Mouse (Mus musculus) ES-Bruce4 (cell line): ENCODE measurements around the gene Kcnk12. TPM values are rescaled to one million over a fixed set of nuclear protein-coding genes. Genes with fewer than 3 reads are reported as not detected.

Experiments used
- H3K27ac ChIP-seq: 2 replicates; pipeline ENCODE4 v1.5.1; 2012; ENCODE audit warnings: low read length, inconsistent platforms; ENCODE audit not compliant: insufficient read depth
- H3K27me3 ChIP-seq: 2 replicates; pipeline ENCODE4 v1.6.1; 2012; ENCODE audit warnings: mild to moderate bottlenecking, low read length, inconsistent platforms; ENCODE audit not compliant: control insufficient read depth, poor library complexity, insufficient read depth, severe bottlenecking
- H3K36me3 ChIP-seq: 2 replicates; pipeline ENCODE4 v1.6.1; 2012; ENCODE audit warnings: inconsistent platforms, mild to moderate bottlenecking, low read length, moderate library complexity; ENCODE audit not compliant: control insufficient read depth, poor library complexity, insufficient read depth, severe bottlenecking
- H3K4me1 ChIP-seq: one replicate; pipeline ENCODE4 v1.8.1; 2011; ENCODE audit warnings: low read length; ENCODE audit not compliant: control insufficient read depth, insufficient read depth
- H3K4me3 ChIP-seq: 2 replicates; pipeline ENCODE4 v1.5.1; 2011; ENCODE audit warnings: low read depth, mild to moderate bottlenecking, low read length
- H3K9ac ChIP-seq: 2 replicates; pipeline ENCODE4 v1.6.1; 2012; ENCODE audit warnings: low read depth, mild to moderate bottlenecking, inconsistent platforms; ENCODE audit not compliant: poor library complexity, severe bottlenecking
- H3K9me3 ChIP-seq: replicated peaks from 2 replicates; pipeline ENCODE4 v1.6.1; 2012; ENCODE audit warnings: mild to moderate bottlenecking, low read length, inconsistent platforms; ENCODE audit not compliant: control insufficient read depth, poor library complexity, insufficient read depth, severe bottlenecking
- CTCF ChIP-seq: IDR thresholded peaks from one replicate; pipeline ENCODE4 v1.8.1; 2011; ENCODE audit warnings: low read depth, low read length
- EP300 ChIP-seq: IDR thresholded peaks from 2 replicates; pipeline ENCODE4 v1.6.1; 2011; ENCODE audit warnings: low read depth, low read length; ENCODE audit not compliant: insufficient read depth
- POLR2A ChIP-seq: IDR thresholded peaks from one replicate; pipeline ENCODE4 v1.8.1; 2011; ENCODE audit warnings: low read length; ENCODE audit not compliant: insufficient read depth
- polyA plus RNA-seq: library from polyadenylated mRNA; stranded (reverse); fragments of >200 nt; gene quantifications from 2 replicates; pipeline ENCODE4 v1.2.4, GENCODE M21; 2011; ENCODE audit warnings: low read depth; ENCODE audit not compliant: missing spikeins, insufficient read depth, insufficient read length

The Kcnk12 gene
- polyA plus RNA-seq = 0.33 TPM in 1 of 2 replicates, not detected in the other

DNA sequence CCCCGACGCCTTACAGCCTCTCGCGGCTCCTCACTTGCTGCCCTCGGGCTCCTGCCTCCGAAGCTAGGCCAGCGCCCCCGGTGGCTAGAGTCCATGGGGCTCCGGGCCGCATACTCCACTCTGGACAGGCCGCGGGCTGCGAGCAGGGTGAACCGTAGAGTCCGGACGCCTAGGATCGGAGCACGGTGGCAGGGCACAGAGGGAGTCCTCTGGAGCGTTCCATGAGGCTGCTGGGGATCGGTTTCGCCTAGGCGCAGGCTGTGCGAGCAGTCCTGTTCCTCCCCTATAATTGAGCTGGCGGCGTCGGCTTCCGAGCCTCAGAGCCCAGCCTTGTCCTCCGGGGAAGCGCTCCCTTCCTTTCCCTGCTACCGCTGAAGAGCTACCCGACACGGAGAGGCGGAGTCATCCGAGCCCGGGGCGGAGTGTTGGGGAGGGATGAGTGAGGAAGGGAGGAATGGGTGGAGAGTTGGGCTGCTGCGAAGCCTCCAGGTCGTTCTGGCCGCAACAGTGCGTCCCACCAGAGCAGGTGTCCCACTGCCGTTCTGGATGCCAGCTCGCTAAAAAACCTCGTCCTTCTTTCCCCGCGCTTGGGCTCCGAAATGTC lies at the start of gene Kcnk12:
TSS of gene Kcnk12 (minus strand) at position 307 of the 604 bp plus-strand sequence.
- peak within 1 kb of the TSS; percentile 71 for H3K4me3 ChIP-seq
- H3K9me3 ChIP-seq = no peaks in the 10 kb centered on the region
- H3K27ac ChIP-seq = no peak within 1 kb of the TSS
- H3K4me1 ChIP-seq = no peaks in the 10 kb centered on the region
- peaks cover 13% of the 10 kb centered on the region for H3K27me3 ChIP-seq
- peak within 1 kb of the TSS; percentile 64 for H3K9ac ChIP-seq
- TF ChIP-seq CTCF (no peak), EP300 (no peak), POLR2A (no peak)
- H3K36me3 ChIP-seq = no peaks in the 10 kb centered on the region

DNA sequence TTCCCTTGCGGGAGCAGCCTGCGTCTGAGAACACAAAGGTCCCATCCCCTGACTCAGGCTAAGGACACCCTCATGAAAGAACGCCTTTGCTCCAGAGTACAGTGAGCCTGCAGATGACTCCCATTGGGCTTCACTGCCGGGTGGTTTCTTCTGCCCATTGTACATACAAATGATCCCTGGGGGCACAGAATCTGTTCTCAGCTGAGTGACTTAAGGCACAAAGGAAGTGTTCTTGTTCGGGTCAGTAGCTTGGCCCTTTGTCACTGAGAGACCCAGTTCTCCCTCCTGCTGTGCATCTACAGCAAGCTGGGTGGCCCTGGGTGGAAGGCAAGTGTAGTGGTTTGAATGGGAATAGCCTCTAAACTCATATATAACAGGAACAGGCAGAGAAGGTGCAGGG lies 44.4 kb upstream of the Kcnk12 start:
- Histone ChIP-seq H3K36me3 (no peaks in the 10 kb centered on the region), H3K27ac (no peak overlapping the region), H3K4me3 (no peak overlapping the region), H3K9me3 (no peaks in the 10 kb centered on the region), H3K27me3 (no peaks in the 10 kb centered on the region), H3K9ac (no peak overlapping the region), H3K4me1 (peaks cover 2% of the 10 kb centered on the region)
- no peak for TF ChIP-seq CTCF
- no peak for TF ChIP-seq POLR2A
- no peak for TF ChIP-seq EP300

DNA sequence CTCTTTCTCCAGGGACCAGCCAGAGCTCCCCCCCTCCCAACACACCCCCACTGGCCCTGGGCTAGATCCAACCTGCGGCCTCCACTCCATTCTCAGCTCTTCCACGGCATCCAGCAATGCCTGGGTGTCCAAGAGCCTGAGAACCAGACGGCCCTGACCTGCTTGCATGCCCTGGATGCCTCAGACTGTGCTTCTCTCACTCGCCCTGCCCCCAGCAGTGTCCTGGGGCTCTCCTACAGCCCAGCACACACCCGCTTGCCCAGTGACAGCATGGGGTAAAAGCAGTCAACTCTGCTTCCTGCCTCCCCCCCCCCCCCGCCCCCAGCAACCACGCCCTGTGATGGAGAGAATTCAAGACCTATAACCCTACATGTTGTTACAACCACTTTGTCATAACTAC lies 42.3 kb upstream of the Kcnk12 start:
- Histone ChIP-seq H3K9ac (no peak overlapping the region), H3K4me1 (peaks cover 2% of the 10 kb centered on the region), H3K27me3 (no peaks in the 10 kb centered on the region), H3K27ac (no peak overlapping the region), H3K4me3 (no peak overlapping the region), H3K36me3 (no peaks in the 10 kb centered on the region), H3K9me3 (no peaks in the 10 kb centered on the region)
- TF ChIP-seq EP300 (peak; percentile 73; the same call in 1 of the 2 replicates), POLR2A (no peak)

DNA sequence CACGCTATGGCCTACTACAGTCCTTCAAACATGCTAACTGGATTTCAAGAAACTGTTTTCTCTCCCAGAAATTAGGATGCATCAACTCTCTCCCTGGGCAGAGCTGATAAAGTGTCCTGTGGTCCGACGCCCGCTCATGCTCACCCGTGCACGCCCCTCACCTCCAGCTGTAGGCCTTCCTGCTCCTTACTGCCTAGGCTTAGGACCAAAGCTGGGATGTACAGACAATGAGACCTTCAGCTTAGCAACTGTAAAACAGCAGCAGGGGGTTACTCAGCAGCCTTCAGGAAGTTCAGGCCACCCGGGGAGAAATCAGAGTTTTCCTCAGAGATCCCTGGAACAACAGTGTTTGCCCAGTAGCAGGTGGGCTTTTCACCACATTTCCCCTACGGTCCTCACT lies 37.1 kb upstream of the Kcnk12 start:
- no peak overlapping the region for H3K9ac ChIP-seq
- H3K27me3 ChIP-seq = no peaks in the 10 kb centered on the region
- H3K4me1 ChIP-seq = peaks cover 2% of the 10 kb centered on the region
- H3K36me3 ChIP-seq = no peaks in the 10 kb centered on the region
- H3K9me3 ChIP-seq = no peaks in the 10 kb centered on the region
- H3K4me3 ChIP-seq = no peak overlapping the region
- H3K27ac ChIP-seq = peak overlapping the region; percentile 87
- TF ChIP-seq POLR2A (no peak), CTCF (no peak), EP300 (peak; percentile 87)

DNA sequence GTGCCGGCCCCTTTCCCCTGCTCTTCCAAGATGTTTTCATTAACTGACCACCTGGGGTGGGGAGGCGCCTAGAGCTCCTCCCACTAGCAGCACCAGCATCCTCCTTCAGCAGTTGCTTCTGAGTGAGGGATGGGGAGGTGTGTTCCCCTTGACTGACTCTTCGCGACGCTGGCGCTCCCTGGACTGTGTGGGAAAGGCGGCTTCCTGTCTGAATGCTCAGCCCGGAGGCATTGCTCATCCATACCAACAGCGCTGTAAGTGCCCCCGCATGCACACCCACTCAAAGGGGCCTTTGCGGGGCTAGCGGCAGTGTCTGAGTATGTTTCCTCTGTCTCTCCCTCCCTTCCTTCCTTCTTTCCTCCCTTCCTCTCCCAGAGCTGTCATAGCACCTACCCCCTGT lies 29.1 kb upstream of the Kcnk12 start:
- Histone ChIP-seq H3K4me1 (peaks cover 1% of the 10 kb centered on the region), H3K27me3 (no peaks in the 10 kb centered on the region), H3K4me3 (peak overlapping the region; percentile 74), H3K9ac (no peak overlapping the region), H3K27ac (no peak overlapping the region), H3K36me3 (no peaks in the 10 kb centered on the region), H3K9me3 (no peaks in the 10 kb centered on the region)
- TF ChIP-seq CTCF = no peak
- TF ChIP-seq POLR2A = no peak
- TF ChIP-seq EP300 = no peak

DNA sequence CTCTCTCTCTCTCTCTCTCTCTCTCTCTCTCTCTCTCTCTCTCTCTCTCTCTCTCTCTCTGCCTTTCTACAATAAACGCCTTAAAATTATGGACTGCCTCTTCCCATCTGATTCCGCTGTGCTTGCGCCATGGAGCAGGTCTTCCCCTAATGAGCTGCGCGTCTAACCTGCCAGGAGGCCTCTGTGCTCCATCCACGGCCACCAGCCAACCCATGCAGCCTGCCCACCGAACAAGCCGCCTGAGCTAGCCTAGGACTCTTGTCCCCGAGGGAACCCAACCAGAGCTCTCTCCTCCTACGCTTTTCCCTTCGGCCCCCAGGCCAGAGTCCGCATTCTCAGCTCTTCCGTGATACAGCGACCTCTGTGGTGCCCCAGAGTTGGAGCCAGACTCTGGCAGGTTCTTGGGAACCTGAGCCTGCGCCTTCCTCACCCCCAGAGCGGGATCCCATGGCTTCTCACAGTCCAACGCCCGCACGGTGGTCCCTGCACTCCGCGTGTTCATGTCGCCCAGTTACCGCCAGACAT lies 28.3 kb upstream of the Kcnk12 start:
- H3K4me3 ChIP-seq = peak overlapping the region; percentile 74

More for the DNA sequence above, 28.3 kb upstream of the Kcnk12 start:
- TF ChIP-seq POLR2A (no peak), CTCF (peak; percentile 17)
- peaks cover 1% of the 10 kb centered on the region for H3K4me1 ChIP-seq
- H3K9ac ChIP-seq = peak overlapping the region; percentile 51
- H3K9me3 ChIP-seq = no peaks in the 10 kb centered on the region
- no peaks in the 10 kb centered on the region for H3K27me3 ChIP-seq
- 0 out of 2 replicates have a peak overlapping the region, but pooled peaks have one; percentile 4 for H3K27ac ChIP-seq
- no peaks in the 10 kb centered on the region for H3K36me3 ChIP-seq
